Mouse (Mus musculus) embryo, embryonic 11 days (tissue): ENCODE measurements at regions not wholly inside any gene's neighbourhood (a gene's known extent, or its start where the extent isn't known, plus 50 kb on each side); places are given as distances from the start of the nearest gene placed in this dataset.

Experiments
- DNase-seq: peaks from one replicate; pipeline ENCODE4 v3.0.0-alpha.2; 2015

DNA sequence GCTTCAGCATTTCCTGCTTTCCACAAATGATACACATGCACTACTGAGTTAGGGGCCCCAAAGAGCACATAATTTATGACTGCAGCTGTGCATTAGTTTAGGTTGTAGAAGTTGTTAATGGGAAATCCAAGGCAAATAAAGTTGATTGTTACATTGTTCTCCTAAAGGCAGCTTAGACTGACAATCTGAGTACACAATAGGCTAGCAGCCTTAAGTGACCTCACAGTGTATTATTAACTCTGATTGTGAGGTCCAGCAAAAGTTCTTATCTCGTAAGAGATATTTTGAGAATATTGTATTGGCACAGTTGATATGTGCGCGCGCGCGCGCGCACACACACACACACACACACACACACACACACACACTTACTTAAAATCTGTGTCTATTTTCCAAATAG lies 70.5 kb upstream of the Yae1d1 start:
- DNase-seq, result no peak

- no peak for DNase-seq
Observed at GRCm38 (mm10) chr13:18060265-18060664, 67.1 kb upstream of the Yae1d1 start.

DNA sequence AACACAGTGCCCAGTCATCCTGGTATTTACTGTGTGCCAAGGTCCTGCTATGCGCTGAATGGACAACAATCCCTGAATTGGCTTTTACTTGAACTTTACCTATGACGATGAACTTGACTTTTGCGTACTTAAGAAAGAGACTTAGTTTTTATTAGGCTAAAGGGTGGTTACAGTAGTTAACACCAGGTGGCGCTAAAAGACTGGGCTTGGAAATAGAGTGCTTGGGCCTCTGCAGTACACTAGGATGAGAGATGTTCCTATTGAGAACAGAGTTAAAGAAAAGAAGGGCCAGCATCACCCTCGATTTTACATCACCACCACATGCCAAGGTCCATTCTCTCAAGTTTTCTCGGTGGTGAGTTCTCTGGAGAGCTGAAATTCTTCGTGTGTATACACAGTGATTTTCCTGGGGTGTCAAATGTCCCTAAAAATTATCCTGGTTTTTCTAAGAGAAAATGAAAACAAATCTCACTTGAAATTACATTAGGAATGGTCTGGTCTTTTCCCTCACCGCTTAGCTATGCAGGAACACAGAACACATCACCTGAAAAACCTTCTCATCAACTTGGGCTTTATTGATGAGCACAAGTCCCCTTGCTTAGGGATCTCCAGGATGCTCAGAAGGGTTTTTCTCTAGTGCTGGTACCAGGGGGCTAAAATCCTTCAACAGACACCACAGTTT lies 64.2 kb upstream of the Yae1d1 start:
- DNase-seq, result peak; percentile 82

DNA sequence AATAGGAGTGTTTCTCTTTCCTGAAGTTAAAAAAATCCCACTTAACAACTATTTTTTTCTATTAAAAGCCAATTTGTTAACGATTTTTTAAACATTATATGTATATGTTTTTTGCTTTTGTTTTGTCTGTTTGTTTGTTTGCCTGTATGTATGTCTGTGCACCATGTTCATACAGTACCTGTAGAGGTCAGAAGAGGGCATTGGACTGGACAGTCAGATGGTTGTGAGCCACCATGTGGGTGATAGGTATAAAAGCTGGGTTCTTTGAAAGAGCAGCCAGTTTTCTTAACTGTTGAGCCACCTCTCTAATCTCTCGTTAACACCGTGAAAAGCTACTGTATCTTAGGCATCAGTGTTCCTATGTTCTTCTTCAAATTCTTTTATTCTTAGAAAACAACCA lies 63.7 kb upstream of the Yae1d1 start:
- no peak for DNase-seq

- DNase-seq, result no peak
Observed at GRCm38 (mm10) chr13:18043154-18043553, 50.0 kb upstream of the Yae1d1 start.
